Mouse (Mus musculus): ENCODE measurements around the gene Ccdc84.
A peak's percentile ranks its signal among the peaks of the same experiment; 100 is the strongest.

GRCm38 (mm10) chr9:44378153-44378730 is 40.1 kb downstream of the Ccdc84 start:
- no peak for TF ChIP-seq CTCF (IDR thresholded peaks at IDR 0.05 in 2 of 3, conservative IDR thresholded peaks at IDR 0.05 in 1 of 3; ENCODE audit: control insufficient read depth in 1 of 3, insufficient read depth in 1 of 3, low read depth in 2 of 3, low read length in 3 of 3, poor library complexity in 1 of 3, severe bottlenecking in 1 of 3)
- no peak for TF ChIP-seq GABPA (IDR thresholded peaks at IDR 0.05; ENCODE audit: low read depth, low read length)
- TF ChIP-seq NELFE (IDR thresholded peaks at IDR 0.05; ENCODE audit: low read depth, low read length) = no peak
- no peak for TF ChIP-seq USF1 (IDR thresholded peaks at IDR 0.05; ENCODE audit: low read depth, low read length)
- TF ChIP-seq USF2 (IDR thresholded peaks at IDR 0.05; ENCODE audit: borderline replicate concordance in 1 of 2, insufficient read depth in 1 of 2, low read depth in 1 of 2, low read length in 2 of 2) = no peak
- no peak for TF ChIP-seq MEF2A (IDR thresholded peaks at IDR 0.05; ENCODE audit: extremely low read depth, insufficient replicate concordance, low read depth, low read length, poor library complexity, severe bottlenecking)
- TF ChIP-seq POLR2A (IDR thresholded peaks at IDR 0.05; ENCODE audit: control insufficient read depth in 1 of 2, insufficient read depth in 1 of 2, low read depth in 1 of 2, low read length in 2 of 2, poor library complexity in 1 of 2) = no peak
- no peak for TF ChIP-seq SMC3 (IDR thresholded peaks at IDR 0.05; ENCODE audit: low read depth, low read length)
- no peak for TF ChIP-seq POLR2AphosphoS5 (IDR thresholded peaks at IDR 0.05; ENCODE audit: borderline replicate concordance, low read depth, low read length)
- TF ChIP-seq HCFC1 (IDR thresholded peaks at IDR 0.05; ENCODE audit: low read depth, low read length) = no peak
- no peak for TF ChIP-seq RAD21 (IDR thresholded peaks at IDR 0.05; ENCODE audit: low read depth, low read length)
- TF ChIP-seq CHD1 (IDR thresholded peaks at IDR 0.05; ENCODE audit: low read depth, low read length) = peak; percentile 27; the same call in 1 of the 2 replicates
- TF ChIP-seq ELF1 (IDR thresholded peaks at IDR 0.05; ENCODE audit: low read depth, low read length) = no peak
